Mouse (Mus musculus) heart, embryonic 11.5 days (tissue): ENCODE data around the gene Pgam1. TPM values are rescaled to one million over a fixed set of nuclear protein-coding genes. Genes with fewer than 3 reads are reported as not detected.
"Not testable (repeated sequence)": the region's sequence is repeated elsewhere in the genome, so short reads cannot be mapped to it uniquely, and the experiment has no call there.

Experiments used
- ATAC-seq: fragments of 200-750 bp; cut with Nextera tagmentation; replicated peaks from 2 replicates; pipeline ENCODE4 v1.8.0; 2017; ENCODE audit warnings: moderate library complexity; ENCODE audit not compliant: insufficient number of reproducible peaks, low FRiP score, low TSS enrichment
- H3K27ac ChIP-seq: fragments of 300-500 bp; sonication (generic); 2 replicates; pipeline ENCODE4 v1.5.1; 2014; ENCODE audit warnings: mild to moderate bottlenecking, low read depth, low read length
- H3K27me3 ChIP-seq: fragments of 300-500 bp; sonication (generic); 2 replicates; pipeline ENCODE4 v1.6.1; 2014; ENCODE audit warnings: mild to moderate bottlenecking, low read length, mixed read lengths; ENCODE audit not compliant: control insufficient read depth, insufficient read depth
- H3K36me3 ChIP-seq: fragments of 300-500 bp; sonication (generic); 2 replicates; pipeline ENCODE4 v1.6.1; 2014; ENCODE audit warnings: mild to moderate bottlenecking, low read length, moderate library complexity, mixed read lengths; ENCODE audit not compliant: control insufficient read depth, insufficient read depth
- H3K4me1 ChIP-seq: fragments of 300-500 bp; sonication (generic); 2 replicates; pipeline ENCODE4 v1.6.1; 2014; ENCODE audit warnings: low read length; ENCODE audit not compliant: control insufficient read depth, insufficient read depth
- H3K4me2 ChIP-seq: fragments of 300-500 bp; sonication (generic); 2 replicates; pipeline ENCODE4 v1.6.1; 2014; ENCODE audit warnings: mild to moderate bottlenecking, moderate library complexity
- H3K4me3 ChIP-seq: fragments of 300-500 bp; sonication (generic); 2 replicates; pipeline ENCODE4 v1.5.1; 2014; ENCODE audit warnings: low read depth, low read length
- H3K9ac ChIP-seq: fragments of 300-500 bp; sonication (generic); 2 replicates; pipeline ENCODE4 v1.6.1; 2014; ENCODE audit warnings: mild to moderate bottlenecking, low read depth, low read length, moderate library complexity
- H3K9me3 ChIP-seq: fragments of 300-500 bp; sonication (generic); replicated peaks from 2 replicates; pipeline ENCODE4 v1.6.1; 2016; ENCODE audit warnings: low read length; ENCODE audit not compliant: control insufficient read depth
- WGBS: fragments of 180-500 bp; shearing (Covaris S2); extraction: QIAGEN DNeasy Blood & Tissue Kit; methylation state at CpG from one replicate; pipeline ENCODE4 v1.1.7; 2014; ENCODE audit not compliant: insufficient replicate concordance; 5-methylcytosine and 5-hydroxymethylcytosine counted together
- polyA plus RNA-seq: library from polyadenylated mRNA; unstranded; fragments of >200 nt; fragmentation: Nextera tagmentation; extraction: Ambion mirVana; gene quantifications from 2 replicates; pipeline ENCODE4 v1.2.1, GENCODE M21; 2014

The Pgam1 gene
- polyA plus RNA-seq, 1 experiment from 2014 or later: 1,127 TPM

DNA sequence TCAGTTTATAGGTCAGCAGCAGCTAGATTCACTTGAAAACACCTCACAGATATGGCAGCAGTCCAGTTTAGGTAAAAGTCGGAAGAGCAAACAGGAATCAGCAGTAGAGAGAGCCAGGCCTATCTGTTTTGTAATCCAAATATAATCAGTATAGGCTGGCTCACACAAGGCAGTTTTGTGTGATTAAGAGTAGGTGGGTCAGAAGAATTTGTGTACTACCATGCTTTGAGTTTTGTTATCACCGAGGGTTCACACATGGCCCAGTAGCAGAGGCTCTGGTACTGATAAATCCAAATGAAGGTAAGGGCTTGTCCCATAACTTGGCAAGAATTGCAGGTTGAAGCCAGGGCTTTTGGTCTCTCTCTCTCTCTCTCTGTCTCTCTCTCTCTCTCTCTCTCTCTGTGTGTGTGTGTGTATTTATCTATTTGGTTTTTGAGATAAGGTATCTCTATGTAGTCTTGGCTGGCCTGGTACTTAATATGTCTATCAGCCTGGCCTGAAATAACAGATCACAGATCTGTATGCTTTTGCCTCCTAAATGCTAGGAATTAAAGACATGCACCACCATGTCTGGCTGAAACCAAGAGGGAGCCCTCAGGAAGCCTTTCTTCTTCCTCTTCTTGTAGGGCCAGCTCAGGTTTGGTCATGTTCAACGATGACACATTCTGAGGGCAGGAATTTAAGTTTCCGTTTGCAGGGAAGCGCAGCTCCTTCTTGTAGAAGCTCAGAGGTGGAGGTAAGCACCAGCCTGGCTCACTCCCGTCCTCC lies 5.2 kb upstream of the Pgam1 start:
- Histone ChIP-seq H3K9ac (no peak overlapping the region), H3K4me2 (no peak overlapping the region), H3K36me3 (no peaks in the 10 kb centered on the region), H3K4me3 (no peak overlapping the region), H3K9me3 (no peaks in the 10 kb centered on the region), H3K27me3 (no peaks in the 10 kb centered on the region), H3K4me1 (peaks cover 7% of the 10 kb centered on the region; the same call in 1 of the 2 replicates), H3K27ac (peak overlapping the region; percentile 6; the same call in 1 of the 2 replicates)
- ATAC-seq: no peak
- 34% methylated on average over 6 of the region's 6 CpGs for WGBS

DNA sequence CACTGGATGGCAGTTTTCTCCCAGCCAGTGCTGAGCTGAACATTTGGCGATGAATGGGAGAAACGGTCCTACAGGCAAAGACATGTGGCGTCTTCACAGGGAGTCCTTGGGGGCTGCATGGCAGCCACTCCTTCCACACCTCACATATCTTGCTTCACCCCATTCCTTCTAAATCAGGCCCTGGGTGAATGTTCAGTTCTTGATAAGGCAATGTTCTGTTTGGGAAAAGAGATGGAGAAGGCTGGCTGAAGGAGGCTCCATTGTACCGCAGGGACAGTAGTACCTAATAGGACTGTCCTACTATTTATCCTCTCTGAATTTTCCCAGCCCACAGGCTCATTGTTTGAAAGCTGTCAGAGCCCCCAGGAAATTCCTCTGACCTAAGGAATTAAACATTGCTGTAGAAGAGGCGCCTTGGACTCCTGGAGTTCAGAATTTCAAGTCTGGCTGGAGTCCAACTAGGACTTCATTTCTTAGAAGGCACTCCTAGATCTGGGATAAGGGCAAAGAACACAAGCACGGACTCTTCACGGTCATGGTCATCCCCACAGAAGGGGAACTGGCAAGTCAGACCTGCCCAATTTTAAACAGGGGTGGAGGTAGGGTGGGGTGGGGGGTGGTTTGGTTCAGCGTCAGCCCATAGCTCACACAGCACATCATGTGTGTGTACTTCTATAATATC lies 4.5 kb upstream of the Pgam1 start:
- H3K9me3 ChIP-seq: no peaks in the 10 kb centered on the region
- ATAC-seq: no peak
- no peak overlapping the region for H3K4me3 ChIP-seq
- H3K27ac ChIP-seq: 0 out of 2 replicates have a peak overlapping the region, but pooled peaks have one; percentile 6
- H3K36me3 ChIP-seq: no peaks in the 10 kb centered on the region
- no peaks in the 10 kb centered on the region for H3K27me3 ChIP-seq
- H3K4me2 ChIP-seq: no peak overlapping the region
- peaks cover 7% of the 10 kb centered on the region; the same call in 1 of the 2 replicates for H3K4me1 ChIP-seq
- 36% methylated on average over 8 of the region's 8 CpGs for WGBS
- no peak overlapping the region for H3K9ac ChIP-seq

- H3K27ac ChIP-seq: no peak overlapping the region
- peaks cover 14% of the 10 kb centered on the region for H3K4me1 ChIP-seq
- H3K36me3 ChIP-seq: peaks cover under 1% of the 10 kb centered on the region; the same call in 1 of the 2 replicates
- 85% methylated on average over 3 of the region's 3 CpGs for WGBS
- H3K4me2 ChIP-seq: no peak overlapping the region
- no peak overlapping the region for H3K4me3 ChIP-seq
- no peak for ATAC-seq
- no peaks in the 10 kb centered on the region for H3K27me3 ChIP-seq
- no peaks in the 10 kb centered on the region for H3K9me3 ChIP-seq
- no peak overlapping the region for H3K9ac ChIP-seq
These were observed 3.0 kb upstream of the Pgam1 start for GRCm38 (mm10) chr19:41908736-41909135.

DNA sequence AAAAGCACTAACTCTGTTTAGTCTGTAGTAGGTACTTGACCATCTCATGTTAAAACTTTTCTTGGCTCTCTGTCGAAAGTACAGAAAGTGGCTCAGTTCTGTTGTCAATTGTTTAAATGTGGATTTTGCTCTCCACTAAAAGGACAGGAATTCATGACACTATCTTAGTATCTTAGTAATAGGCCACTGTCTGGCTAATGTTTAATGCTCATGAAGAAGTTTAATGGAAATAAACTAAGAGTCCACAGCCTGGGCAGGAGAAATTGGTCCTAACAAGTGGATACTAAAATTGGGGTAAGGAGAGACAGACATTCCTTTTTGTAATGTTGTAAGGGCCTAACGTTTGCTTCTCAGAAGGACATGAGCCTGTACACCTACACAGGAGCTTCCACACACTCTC lies 1.3 kb upstream of the Pgam1 start:
- no peak for ATAC-seq
- Histone ChIP-seq H3K36me3 (peaks cover 5% of the 10 kb centered on the region; the same call in 1 of the 2 replicates), H3K4me3 (no peak overlapping the region), H3K27me3 (no peaks in the 10 kb centered on the region), H3K4me2 (no peak overlapping the region), H3K4me1 (peaks cover 24% of the 10 kb centered on the region), H3K9ac (no peak overlapping the region), H3K9me3 (no peaks in the 10 kb centered on the region), H3K27ac (no peak overlapping the region)
- WGBS: 83% methylated on average over 2 of the region's 2 CpGs

DNA sequence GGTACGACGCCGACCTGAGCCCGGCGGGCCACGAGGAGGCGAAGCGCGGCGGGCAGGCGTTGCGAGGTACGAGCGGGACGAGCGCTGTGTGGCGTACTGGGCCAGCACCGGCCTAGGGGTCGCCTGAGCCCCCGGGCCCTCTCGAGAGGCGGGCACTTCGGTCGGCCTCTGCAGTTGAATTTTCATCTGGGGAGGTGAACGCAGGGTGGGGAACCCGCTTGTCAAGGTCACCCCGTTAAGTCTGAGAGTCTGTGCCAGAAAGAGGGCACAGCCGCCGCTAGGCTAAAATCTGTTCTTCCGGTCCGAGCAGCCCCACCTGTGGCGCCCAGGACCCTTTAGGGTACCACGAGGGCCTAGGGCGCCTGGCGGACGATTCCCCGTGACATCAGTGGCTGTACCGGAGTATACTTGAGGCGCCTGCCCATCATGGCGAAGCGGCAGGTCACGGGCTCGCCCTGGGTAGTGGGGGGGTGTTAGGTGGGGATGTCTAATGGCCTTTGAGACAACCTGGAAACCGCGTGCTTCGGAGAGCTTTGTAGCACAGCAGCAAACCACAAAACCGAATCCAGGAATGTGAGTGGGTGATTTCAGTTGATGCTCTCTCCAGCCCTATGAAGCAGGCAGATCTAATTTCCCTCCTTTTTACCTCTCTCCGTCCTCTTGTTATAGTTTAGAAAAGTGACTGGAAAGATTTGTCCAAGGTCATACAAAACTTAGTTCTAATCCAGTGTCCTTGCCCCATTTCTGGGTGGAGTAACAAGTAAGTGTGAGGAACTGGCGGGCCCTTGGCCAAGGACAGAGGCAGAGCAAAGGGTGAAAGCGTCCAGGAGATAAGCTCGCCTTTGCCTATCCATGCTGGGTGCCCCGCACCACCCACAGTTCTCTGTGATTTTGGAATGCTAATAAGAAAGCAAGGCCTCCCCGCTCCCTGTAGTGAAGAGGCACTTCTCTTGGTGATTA lies 678 bp downstream of the Pgam1 start:
- H3K9me3 ChIP-seq: no peaks in the 10 kb centered on the region
- ATAC-seq: peak; percentile 18; the same call in 1 of the 2 replicates
- H3K4me2 ChIP-seq: peak overlapping the region; percentile 91
- WGBS: under 1% methylated on average over 53 of the region's 53 CpGs
- no peaks in the 10 kb centered on the region for H3K27me3 ChIP-seq
- H3K27ac ChIP-seq: peak overlapping the region; percentile 95
- peaks cover 16% of the 10 kb centered on the region for H3K4me1 ChIP-seq
- H3K36me3 ChIP-seq: peaks cover 18% of the 10 kb centered on the region
- H3K9ac ChIP-seq: peak overlapping the region; percentile 98
- H3K4me3 ChIP-seq: peak overlapping the region; percentile 99

DNA sequence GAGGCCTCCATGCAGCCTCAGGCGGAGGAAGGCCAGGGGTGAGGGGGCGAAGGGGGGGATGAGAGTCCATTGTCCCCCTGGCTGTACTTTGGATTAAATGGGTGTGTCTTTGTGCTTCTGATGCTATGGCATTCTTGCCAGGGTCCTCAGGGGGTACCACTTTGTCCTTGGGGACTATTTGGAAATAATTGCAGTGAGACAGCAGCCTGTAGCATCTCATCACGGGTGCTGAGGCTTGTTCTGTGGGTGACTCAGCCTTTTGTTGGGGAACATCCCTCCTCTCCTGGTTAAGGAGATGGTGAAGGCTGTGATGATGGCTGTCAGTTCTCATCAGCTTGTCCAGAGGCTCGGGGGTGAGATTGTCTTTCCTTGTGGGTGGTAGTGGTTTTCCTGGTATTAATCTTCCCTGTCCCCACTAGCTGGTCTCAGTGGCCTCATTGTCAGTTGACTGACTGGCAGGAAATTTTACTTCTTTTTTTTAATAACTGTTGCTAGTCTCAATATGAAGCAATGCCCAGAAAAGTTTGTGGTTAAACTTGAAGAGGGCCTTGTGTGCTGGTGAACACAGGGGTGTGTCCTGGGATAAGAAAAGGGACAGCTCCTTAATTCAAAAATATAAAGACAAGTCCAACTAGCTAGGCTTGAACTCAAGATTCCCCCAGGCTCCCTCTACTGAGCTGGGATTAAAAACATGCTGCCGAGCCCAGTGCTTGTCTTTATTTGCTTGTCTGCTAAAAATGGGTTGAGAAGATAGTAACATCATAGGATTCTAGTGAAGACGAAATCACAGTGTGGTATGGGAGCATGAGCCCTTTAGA lies 2.3 kb downstream of the Pgam1 start:
- H3K4me3 ChIP-seq: peak overlapping the region; percentile 99
- peak overlapping the region; percentile 98 for H3K9ac ChIP-seq
- ATAC-seq: no peak
- peak overlapping the region; percentile 35; the same call in 1 of the 2 replicates for H3K27ac ChIP-seq
- H3K4me2 ChIP-seq: peak overlapping the region; percentile 91
- peaks cover 16% of the 10 kb centered on the region for H3K4me1 ChIP-seq
- peaks cover 22% of the 10 kb centered on the region for H3K36me3 ChIP-seq
- no peaks in the 10 kb centered on the region for H3K27me3 ChIP-seq
- H3K9me3 ChIP-seq: no peaks in the 10 kb centered on the region
- WGBS: 38% methylated on average over 6 of the region's 6 CpGs

GRCm38 (mm10) chr19:41914592-41914882 lies 2.8 kb downstream of the Pgam1 start:
- not testable (repeated sequence) for H3K9me3 ChIP-seq, ATAC-seq, H3K27ac ChIP-seq, H3K9ac ChIP-seq, H3K27me3 ChIP-seq
- Histone ChIP-seq H3K4me1 (peaks cover 16% of the 10 kb centered on the region), H3K36me3 (peaks cover 28% of the 10 kb centered on the region), H3K4me3 (peak overlapping the region; percentile 99), H3K4me2 (peak overlapping the region; percentile 91)

DNA sequence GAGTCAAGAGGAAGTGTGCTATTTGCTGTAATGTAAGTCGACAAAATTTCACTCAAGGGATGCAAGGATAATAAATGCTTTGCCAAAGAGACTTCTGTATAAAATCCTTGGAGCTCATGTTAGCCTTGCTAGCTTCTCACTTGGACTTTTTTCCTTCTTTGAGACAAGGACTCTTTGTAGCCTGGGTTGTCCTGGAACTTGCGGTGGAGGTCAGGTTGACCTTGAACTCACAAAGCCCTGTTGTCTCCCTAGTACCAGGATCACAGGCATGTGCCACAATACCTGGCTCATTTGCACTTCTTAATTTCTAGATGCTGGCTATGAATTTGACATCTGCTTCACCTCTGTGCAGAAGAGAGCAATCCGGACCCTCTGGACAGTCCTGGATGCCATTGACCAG lies 3.6 kb downstream of the Pgam1 start:
- Histone ChIP-seq H3K27me3 (no peaks in the 10 kb centered on the region), H3K4me3 (no peak overlapping the region), H3K9me3 (no peaks in the 10 kb centered on the region), H3K4me1 (peaks cover 16% of the 10 kb centered on the region), H3K4me2 (peak overlapping the region; percentile 91; the same call in 1 of the 2 replicates), H3K36me3 (peaks cover 29% of the 10 kb centered on the region), H3K27ac (no peak overlapping the region), H3K9ac (no peak overlapping the region)
- WGBS: 76% methylated on average over 3 of the region's 3 CpGs
- ATAC-seq: no peak
